Mouse (Mus musculus): ENCODE measurements around the gene Gna11.

Gene Gna11

GRCm38 (mm10) chr10:81545161-81545747 is at the start of gene Gna11:
Gene Gna11 (minus strand): TSS chr10:81545190.
- peak; percentile 99 to 100 for DNase-seq

DNA sequence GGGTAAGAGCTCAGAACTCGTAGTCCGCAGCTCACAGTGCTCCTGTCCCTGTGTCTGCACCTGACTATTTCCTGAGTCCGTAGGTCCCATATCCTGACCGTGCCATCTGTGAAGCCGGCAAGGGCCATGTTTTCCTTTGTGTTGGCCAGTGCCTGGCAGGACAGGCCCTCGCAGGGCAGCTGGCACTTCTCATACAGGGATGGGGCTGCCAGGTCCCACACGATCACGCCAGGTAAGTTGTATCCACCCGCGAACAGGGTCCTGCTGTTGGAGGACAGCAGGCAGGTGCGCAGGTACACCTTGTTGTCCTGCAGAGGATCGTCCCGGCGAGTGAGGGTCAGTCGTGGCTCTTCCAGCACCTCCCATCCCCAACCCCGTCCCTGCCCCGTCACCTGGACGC is 48.9 kb upstream of the Gna11 start:
- no peak for DNase-seq

GRCm38 (mm10) chr10:81593223-81593622 is 48.2 kb upstream of the Gna11 start:
- no peak for DNase-seq

GRCm38 (mm10) chr10:81592631-81593030 is 47.6 kb upstream of the Gna11 start:
- no peak for DNase-seq

DNA sequence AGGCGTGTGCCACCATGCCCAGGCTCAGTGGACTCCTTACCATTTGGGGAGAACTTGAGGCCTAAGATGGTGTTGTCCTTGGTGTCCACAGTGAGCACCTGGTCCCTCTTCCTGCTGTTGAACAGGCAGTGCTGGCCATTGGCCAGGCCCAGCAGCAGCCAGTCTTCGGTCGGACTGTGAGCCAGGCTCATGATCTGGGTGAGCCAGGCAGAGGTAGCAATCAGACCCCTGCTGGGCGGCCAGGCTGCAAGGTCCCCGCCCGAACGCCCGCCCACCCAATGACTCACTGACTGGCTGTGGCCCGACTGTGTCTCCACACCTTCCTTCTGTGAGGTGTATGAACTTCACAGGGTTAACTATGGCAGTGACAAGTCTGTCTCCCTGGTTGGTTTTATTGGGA is 46.9 kb upstream of the Gna11 start:
- no peak for DNase-seq

- no peak for DNase-seq
Measured at GRCm38 (mm10) chr10:81588739-81589138, 43.7 kb upstream of the Gna11 start.

DNA sequence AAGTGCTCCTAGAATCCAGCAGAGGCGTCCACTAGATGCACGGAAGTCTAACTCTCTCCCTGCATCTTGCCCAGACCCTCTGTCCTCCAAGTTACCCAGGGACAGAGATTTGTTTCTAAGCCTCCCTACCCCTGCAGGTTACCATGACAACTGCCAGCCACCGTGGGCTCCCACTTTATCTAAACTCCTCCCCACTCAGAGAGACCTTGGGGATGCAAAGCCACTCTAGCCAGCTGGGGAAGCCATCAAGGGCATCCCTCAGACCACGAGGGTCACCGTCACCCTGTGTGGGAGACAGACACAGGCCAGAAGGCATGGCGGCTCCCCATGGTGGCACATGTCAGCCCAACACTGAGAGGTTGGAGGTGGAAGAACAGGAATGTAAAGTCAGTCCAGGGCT is 38.4 kb upstream of the Gna11 start:
- DNase-seq, result no peak

- DNase-seq, result peak; percentile 38 to 68
Measured at GRCm38 (mm10) chr10:81580441-81581070, 35.6 kb upstream of the Gna11 start.

- DNase-seq, result no peak
Measured at GRCm38 (mm10) chr10:81579967-81580366, 35.0 kb upstream of the Gna11 start.

DNA sequence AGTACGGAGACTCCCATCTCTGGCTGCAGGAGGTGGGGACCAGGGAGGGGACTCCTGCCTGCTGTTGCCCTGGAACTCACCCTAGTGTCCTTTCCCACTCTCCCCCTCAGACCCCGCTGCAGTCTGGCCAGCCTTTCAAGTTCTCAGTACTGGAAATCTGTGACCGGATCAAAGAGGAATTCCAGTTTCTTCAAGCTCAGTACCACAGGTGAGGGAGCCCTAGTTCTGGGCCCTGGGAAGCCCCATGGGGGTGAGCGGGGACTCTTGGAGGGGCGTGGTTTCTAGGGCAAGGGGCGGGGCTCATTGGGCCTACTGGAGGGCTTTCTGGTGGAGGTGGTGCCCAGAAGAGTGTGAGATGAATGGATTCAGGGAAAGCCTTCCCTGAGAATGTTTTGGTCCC is 30.7 kb upstream of the Gna11 start:
- DNase-seq, result peak; percentile 26 to 71

GRCm38 (mm10) chr10:81575208-81575631 is 30.2 kb upstream of the Gna11 start:
- DNase-seq, result peak; percentile 62 to 80

- DNase-seq, result peak in 1 of 2 experiments; percentile 46
Measured at GRCm38 (mm10) chr10:81574081-81575056, 29.4 kb upstream of the Gna11 start, which contains the start of gene Tle2. Gene Tle2 (plus strand): TSS chr10:81574561.

DNA sequence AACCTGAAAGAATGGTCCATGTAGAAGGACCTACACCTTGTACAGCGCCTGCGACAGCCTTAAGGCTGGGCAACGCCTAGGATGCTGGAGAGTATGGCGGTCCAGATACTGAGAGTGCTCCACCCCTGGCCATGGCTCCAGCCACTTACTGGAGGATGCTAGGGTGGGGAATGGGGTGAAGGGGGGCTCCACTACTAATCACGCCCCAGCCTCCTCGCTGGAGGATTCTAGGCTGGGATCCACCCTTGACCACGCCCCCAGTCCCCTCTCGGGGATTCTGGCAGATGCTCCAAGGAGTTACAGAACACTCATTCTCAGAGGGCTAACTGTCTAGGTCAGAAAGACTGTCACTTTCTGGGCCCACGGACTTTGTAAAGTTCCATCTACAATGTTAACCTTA is 28.0 kb upstream of the Gna11 start:
- DNase-seq, result peak; percentile 38 to 66

DNA sequence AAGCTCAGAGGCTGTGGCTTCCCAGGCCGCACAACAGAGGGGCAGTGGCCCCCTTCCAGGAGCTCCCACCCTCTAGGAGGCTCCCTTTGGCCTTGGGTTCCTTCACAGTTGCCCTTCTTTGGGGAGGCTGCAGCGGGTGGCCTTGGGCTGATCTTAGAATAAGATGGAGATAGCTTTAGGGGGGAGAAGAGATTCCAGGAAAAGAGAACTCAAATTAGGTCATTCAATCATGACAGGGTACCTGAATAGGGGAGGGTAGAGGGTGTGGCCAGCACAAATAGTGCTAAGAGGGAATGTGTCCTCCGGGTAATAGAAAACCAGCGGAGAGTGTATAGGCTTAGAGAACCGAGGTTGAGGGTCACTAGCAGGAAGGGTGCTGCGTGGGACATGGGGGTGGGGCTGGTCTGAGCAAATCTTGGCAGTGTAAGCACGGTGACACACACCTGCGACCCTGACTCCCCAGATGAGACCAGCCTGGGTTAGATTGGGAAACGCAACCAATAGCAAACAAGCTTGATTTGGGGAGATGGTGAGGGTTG is 27.2 kb upstream of the Gna11 start:
- peak in 1 of 2 experiments; percentile 57 for DNase-seq

DNA sequence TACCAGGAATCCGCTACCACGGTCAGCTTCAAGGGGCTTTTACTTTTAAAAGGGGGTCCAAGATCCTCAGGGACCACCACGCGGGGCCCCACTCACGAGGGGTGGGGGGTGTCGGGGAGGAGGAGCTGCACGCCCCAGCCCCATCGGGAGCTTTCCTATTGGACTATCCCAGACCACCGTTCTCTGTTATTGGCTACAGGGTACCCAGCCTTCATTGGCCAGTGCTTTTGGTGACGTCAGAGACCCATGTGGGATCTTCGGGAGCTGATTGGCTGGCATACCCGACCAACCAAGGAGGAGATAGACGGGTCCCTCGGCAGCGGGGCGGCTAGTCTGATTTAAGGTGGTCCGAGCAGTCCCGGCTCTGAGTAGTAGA is 26.5 kb upstream of the Gna11 start:
- peak; percentile 99 for DNase-seq

DNA sequence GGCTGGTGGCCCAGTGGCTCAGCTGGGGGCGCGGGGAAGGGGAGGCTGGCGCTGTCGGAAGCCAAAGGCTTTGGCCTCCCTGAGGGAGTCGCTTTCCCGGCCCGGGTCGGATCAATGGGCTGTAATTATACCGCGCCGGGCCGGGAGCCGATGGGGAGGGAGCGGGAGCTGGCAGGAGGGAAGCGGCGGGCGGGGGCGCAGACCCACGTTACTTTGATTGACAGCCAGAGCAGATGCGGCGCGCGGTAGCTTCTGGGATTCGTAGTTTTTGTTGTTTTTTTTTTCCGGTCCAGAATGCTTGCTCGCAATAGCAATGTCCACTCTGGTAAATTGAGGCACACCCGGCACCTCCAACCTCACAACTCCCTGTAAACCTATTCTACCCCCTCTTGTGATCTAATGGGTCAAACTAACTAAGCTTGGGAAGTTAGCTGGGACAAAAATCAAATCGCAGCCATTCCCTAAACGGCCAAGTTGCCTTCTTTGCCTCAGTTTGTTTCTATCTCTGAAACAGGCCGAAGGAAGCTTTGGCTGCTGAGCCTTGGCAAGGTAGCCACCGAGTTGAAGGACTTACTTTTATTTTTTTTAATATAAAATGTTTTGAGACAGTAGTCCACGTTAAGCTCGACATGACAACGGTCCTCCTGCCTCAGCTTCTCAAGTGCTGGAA is 26.0 kb upstream of the Gna11 start:
- peak; percentile 99 for DNase-seq

- no peak for DNase-seq
Measured at GRCm38 (mm10) chr10:81570238-81570800, 25.3 kb upstream of the Gna11 start.

GRCm38 (mm10) chr10:81569507-81570237 is 24.7 kb upstream of the Gna11 start:
- DNase-seq, result peak in 1 of 2 experiments; percentile 53

- peak; percentile 72 to 90 for DNase-seq
Measured at GRCm38 (mm10) chr10:81568381-81569191, 23.6 kb upstream of the Gna11 start.
